Mouse (Mus musculus) heart, adult 2 months (tissue): ENCODE measurements at regions not wholly inside any gene's neighbourhood (a gene's known extent, or its start where the extent isn't known, plus 50 kb on each side); places are given as distances from the start of the nearest gene placed in this dataset.
"Not testable (repeated sequence)": the region's sequence is repeated elsewhere in the genome, so short reads cannot be mapped to it uniquely, and the experiment has no call there.

Experiments used
- DNase-seq, 2 experiments: peaks; one replicate each; pipeline ENCODE4 v3.0.0; 2021
- H3K27ac ChIP-seq: fragments of 200-600 bp; 2 replicates; pipeline ENCODE4 v1.8.1; 2022
- H3K27me3 ChIP-seq: fragments of 200-500 bp; 2 replicates; pipeline ENCODE4 v1.6.1; 2012; ENCODE audit warnings: mild to moderate bottlenecking, low read length, inconsistent platforms, mixed read lengths; ENCODE audit not compliant: control insufficient read depth, insufficient read depth
- H3K36me3 ChIP-seq: fragments of 200-500 bp; 2 replicates; pipeline ENCODE4 v1.6.1; 2012; ENCODE audit warnings: low read length, inconsistent platforms; ENCODE audit not compliant: control insufficient read depth, insufficient read depth
- H3K4me1 ChIP-seq: fragments of 200-500 bp; 2 replicates; pipeline ENCODE4 v1.6.1; 2011; ENCODE audit warnings: low read length; ENCODE audit not compliant: control insufficient read depth, insufficient read depth
- H3K4me3 ChIP-seq: fragments of 200-600 bp; 2 replicates; pipeline ENCODE4 v1.8.1; 2022
- H3K79me2 ChIP-seq: fragments of 200-500 bp; replicated peaks from 2 replicates; pipeline ENCODE4 v1.6.1; 2012; ENCODE audit warnings: mild to moderate bottlenecking, inconsistent platforms, low read length, moderate library complexity, mixed read lengths; ENCODE audit not compliant: control insufficient read depth, insufficient read depth
- H3K9ac ChIP-seq: fragments of 200-500 bp; 2 replicates; pipeline ENCODE4 v1.6.1; 2012; ENCODE audit warnings: low read depth, mild to moderate bottlenecking, control low read depth, inconsistent platforms, low read length, mixed read lengths
- CTCF ChIP-seq: fragments of 200-600 bp; IDR thresholded peaks from 2 replicates; pipeline ENCODE4 v1.8.1; 2022; ENCODE audit warnings: antibody characterized with exemption, mild to moderate bottlenecking, moderate library complexity
- EP300 ChIP-seq: fragments of 200-500 bp; IDR thresholded peaks from 2 replicates; pipeline ENCODE4 v1.6.1; 2011; ENCODE audit warnings: low read depth, low read length, control low read depth; ENCODE audit not compliant: insufficient read depth
- POLR2A ChIP-seq: fragments of 200-500 bp; IDR thresholded peaks from 2 replicates; pipeline ENCODE4 v1.6.1; 2011; ENCODE audit warnings: mild to moderate bottlenecking, low read depth, low read length, control low read depth; ENCODE audit not compliant: insufficient read depth
- WGBS: fragments of 180-500 bp; shearing (Covaris S2); methylation state at CpG from one replicate; pipeline ENCODE4 v1.1.7; 2018; 5-methylcytosine and 5-hydroxymethylcytosine counted together
- intact Hi-C: fragments of 180-260 bp; cut with DNase I; formaldehyde crosslinking; loops from one replicate; pipeline ENCODE4 v1.15.1; 2025

- Histone ChIP-seq H3K4me3 (no peak overlapping the region), H3K9ac (no peak overlapping the region), H3K36me3 (no peaks in the 10 kb centered on the region), H3K79me2 (no peaks in the 10 kb centered on the region), H3K27me3 (no peaks in the 10 kb centered on the region), H3K27ac (no peak overlapping the region), H3K4me1 (no peaks in the 10 kb centered on the region)
- 78% methylated on average over 6 of the region's 6 CpGs for WGBS
- TF ChIP-seq EP300 (no peak), CTCF (no peak), POLR2A (no peak)
- DNase-seq: no peak
- intact Hi-C loops: no loop called here
These were observed 91.4 kb downstream of the Gm21738 start for GRCm38 (mm10) chr14:19327321-19327720.

GRCm38 (mm10) chr14:19311614-19312013, 107.1 kb downstream of the Gm21738 start:
- WGBS: 68% methylated on average over 21 of the region's 21 CpGs
- no peak for DNase-seq
- intact Hi-C loops: no loop called here
- no peaks in the 10 kb centered on the region for H3K36me3 ChIP-seq
- TF ChIP-seq EP300 (no peak), POLR2A (no peak), CTCF (no peak)
- H3K9ac ChIP-seq: no peak overlapping the region
- no peaks in the 10 kb centered on the region for H3K27me3 ChIP-seq
- H3K79me2 ChIP-seq: no peaks in the 10 kb centered on the region
- H3K27ac ChIP-seq: no peak overlapping the region
- H3K4me1 ChIP-seq: no peaks in the 10 kb centered on the region
- no peak overlapping the region for H3K4me3 ChIP-seq

GRCm38 (mm10) chr14:19302859-19303258, 115.9 kb downstream of the Gm21738 start:
- H3K79me2 ChIP-seq, H3K9ac ChIP-seq, H3K4me1 ChIP-seq, H3K27ac ChIP-seq, H3K36me3 ChIP-seq, intact Hi-C loops, H3K27me3 ChIP-seq, DNase-seq, H3K4me3 ChIP-seq: not testable (repeated sequence)
- WGBS: 40% methylated on average over 4 of the region's 4 CpGs

GRCm38 (mm10) chr14:19279096-19279495, 139.6 kb downstream of the Gm21738 start:
- no peak for DNase-seq
- intact Hi-C loops: no loop called here
- no peaks in the 10 kb centered on the region for H3K4me1 ChIP-seq
- no peak overlapping the region for H3K9ac ChIP-seq
- no peaks in the 10 kb centered on the region for H3K79me2 ChIP-seq
- no peaks in the 10 kb centered on the region for H3K27me3 ChIP-seq
- TF ChIP-seq CTCF: no peak
- no peak for TF ChIP-seq POLR2A
- no peak for TF ChIP-seq EP300
- 72% methylated on average over 1 of the region's 1 CpGs for WGBS
- no peak overlapping the region for H3K4me3 ChIP-seq
- H3K27ac ChIP-seq: no peak overlapping the region
- no peaks in the 10 kb centered on the region for H3K36me3 ChIP-seq

DNA sequence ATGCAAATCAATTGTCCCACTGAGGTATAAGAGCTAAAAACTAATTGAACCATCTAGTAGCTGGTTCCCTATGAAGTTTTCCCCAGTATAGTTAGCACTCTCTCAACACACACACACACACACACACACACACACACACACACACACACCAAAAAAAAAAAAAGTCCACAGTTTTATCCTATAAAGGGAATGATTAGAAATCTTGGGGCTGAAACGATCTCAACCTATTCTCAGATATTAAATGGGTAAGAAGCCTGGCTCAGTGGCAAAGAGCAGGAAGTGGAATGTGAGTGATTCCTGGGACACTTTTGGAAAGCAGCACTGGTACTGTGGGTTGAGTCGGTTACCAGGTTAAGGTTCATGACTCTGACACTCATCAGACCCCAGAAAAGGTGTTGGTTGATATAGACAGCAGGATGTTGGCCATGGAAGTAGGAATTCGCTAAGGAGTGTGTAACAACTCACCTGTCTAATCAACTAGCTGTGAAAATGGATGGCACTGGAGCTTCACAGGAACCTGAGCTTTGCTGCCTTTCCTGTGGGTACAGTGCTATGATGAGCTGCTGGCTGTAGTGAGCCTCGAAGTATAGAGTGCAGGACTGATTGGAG, 140.8 kb downstream of the Gm21738 start:
- 39% methylated on average over 4 of the region's 4 CpGs for WGBS
- H3K9ac ChIP-seq: no peak overlapping the region
- no peaks in the 10 kb centered on the region for H3K4me1 ChIP-seq
- no peaks in the 10 kb centered on the region for H3K79me2 ChIP-seq
- no peak for TF ChIP-seq POLR2A
- no peak for TF ChIP-seq EP300
- no peak for TF ChIP-seq CTCF
- H3K4me3 ChIP-seq: no peak overlapping the region
- H3K36me3 ChIP-seq: no peaks in the 10 kb centered on the region
- no peaks in the 10 kb centered on the region for H3K27me3 ChIP-seq
- DNase-seq: peak; percentile 15 to 30
- no peak overlapping the region for H3K27ac ChIP-seq
- intact Hi-C loops: no loop called here
